Mouse (Mus musculus) heart, postnatal 14 days (tissue): ENCODE measurements around the gene Ndufv2. TPM values are rescaled to one million over a fixed set of nuclear protein-coding genes. Genes with fewer than 3 reads are reported as not detected.
"Not testable (repeated sequence)": the region's sequence is repeated elsewhere in the genome, so short reads cannot be mapped to it uniquely, and the experiment has no call there.

ENCODE experiments used
- DNase-seq, 2 experiments: peaks; one replicate each; pipeline ENCODE4 v3.0.0; 2021 to 2022
- intact Hi-C: fragments of 180-260 bp; cut with DNase I; formaldehyde crosslinking; loops from one replicate; pipeline ENCODE4 v1.15.1; 2025
- total RNA-seq, 2 experiments: library from RNA; stranded (reverse); gene quantifications; 2 replicates each; pipeline ENCODE4 v1.2.3; 2021

Ndufv2 gene
- total RNA-seq, 2 experiments from 2014 or later: 1,081 to 1,118 TPM

DNA sequence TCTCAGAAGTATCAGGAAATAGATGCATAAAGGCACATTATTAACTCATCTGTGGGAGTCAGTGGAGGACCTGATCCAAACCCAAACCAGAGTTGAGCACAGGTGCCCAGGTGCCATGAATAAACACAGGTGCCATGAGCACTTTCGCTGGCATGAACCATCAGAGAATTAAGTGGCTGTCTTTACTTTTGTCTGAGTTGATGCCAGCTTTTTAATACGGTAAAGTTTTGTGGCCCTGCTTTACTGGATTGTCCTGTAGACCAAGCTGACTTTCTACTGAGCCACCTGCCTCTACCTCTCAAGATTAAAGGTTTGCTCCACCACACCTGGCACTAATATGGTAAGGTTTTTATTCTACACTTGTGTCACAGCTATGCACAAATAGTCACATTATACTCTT, 9.3 kb downstream of the Ndufv2 start:
- DNase-seq: no peak
- intact Hi-C loops: no loop called here

GRCm38 (mm10) chr17:66091392-66091791, 10.0 kb downstream of the Ndufv2 start:
- DNase-seq: no peak
- intact Hi-C loops: no loop called here

GRCm38 (mm10) chr17:66090251-66090650, 11.1 kb downstream of the Ndufv2 start:
- DNase-seq: no peak
- intact Hi-C loops: no loop called here

DNA sequence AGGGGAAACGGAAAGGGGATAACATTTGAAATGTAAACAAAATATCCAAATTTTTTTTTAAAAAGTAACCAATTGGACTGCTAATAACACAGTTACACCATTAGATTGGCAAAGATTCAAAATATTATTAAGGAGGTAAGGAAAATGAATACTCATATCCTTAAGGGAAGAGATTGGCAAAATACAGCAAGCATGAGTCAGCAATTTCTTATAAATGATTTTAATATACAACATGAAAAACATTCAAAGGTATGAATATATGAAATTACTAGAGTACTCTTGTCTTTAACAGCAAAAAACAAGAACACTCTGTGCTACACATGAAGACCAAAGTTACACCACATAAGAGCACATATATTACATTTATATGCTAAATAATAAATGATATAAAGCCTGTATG, 16.3 kb downstream of the Ndufv2 start:
- intact Hi-C loops: no loop called here
- DNase-seq: no peak

GRCm38 (mm10) chr17:66084486-66084885, 16.9 kb downstream of the Ndufv2 start:
- DNase-seq: no peak
- intact Hi-C loops: no loop called here

GRCm38 (mm10) chr17:66077437-66077850, 23.9 kb downstream of the Ndufv2 start:
- DNase-seq: no peak
- intact Hi-C loops: loop anchor here (2.0 to 10.0 kb wide), 2 partner anchors 23 to 123 kb away; partner anchors contain the start of genes Ndufv2 and Twsg1

GRCm38 (mm10) chr17:66076934-66077333, 24.4 kb downstream of the Ndufv2 start, which contains the start of gene Ankrd12:
Ankrd12 (minus strand) TSS chr17:66077089.
- intact Hi-C loops: loop anchor here (2.0 to 10.0 kb wide), 2 partner anchors 24 to 122 kb away; partner anchors contain the start of genes Ndufv2 and Twsg1
- peak; percentile 97 for DNase-seq

- intact Hi-C loops: loop anchor here (2.0 to 10.0 kb wide), 2 partner anchors 24 to 122 kb away; partner anchors contain the start of genes Ndufv2 and Twsg1
Measured at GRCm38 (mm10) chr17:66076174-66076927, 25.0 kb downstream of the Ndufv2 start.

DNA sequence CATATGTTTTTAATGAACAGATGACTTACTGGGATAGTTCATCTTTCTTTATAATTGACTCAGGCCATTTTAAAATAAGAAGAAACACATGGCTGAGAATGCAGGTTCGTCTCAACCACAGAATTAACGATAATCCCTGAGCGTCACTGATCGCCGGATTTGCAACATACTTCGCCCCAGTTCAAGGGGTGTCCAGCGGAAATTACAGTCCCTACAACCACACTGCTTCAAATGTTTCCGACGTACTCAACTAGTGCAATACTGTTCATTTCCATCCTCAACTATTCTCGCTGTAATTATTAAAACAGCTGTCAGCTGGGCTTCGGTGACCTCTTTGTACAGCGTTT, 25.6 kb downstream of the Ndufv2 start:
- intact Hi-C loops: loop anchor here (2.0 to 10.0 kb wide), 2 partner anchors 25 to 121 kb away; partner anchors contain the start of genes Ndufv2 and Twsg1
- DNase-seq: no peak

More at GRCm38 (mm10) chr17:66076174-66076927, 25.0 kb downstream of the Ndufv2 start:
- DNase-seq: peak; percentile 50 to 62

DNA sequence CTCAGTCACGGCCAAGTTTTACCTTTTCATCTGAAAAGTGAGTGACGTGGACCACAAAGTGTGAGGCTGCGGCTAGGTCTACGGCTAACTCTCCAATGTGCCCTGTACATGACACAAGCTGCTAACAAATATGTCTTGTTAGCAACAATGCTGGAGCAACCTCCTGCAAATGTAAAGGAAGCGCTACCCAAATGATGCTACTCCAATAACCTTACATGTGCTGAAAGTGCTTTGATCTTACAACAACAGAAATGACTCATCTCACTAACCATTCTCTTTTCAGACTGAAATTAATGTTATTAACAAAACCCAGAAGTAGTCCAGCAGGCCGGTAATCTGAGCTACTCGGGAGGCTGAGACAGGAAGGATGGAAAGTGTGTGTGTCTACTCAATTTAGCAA, 27.4 kb downstream of the Ndufv2 start:
- no peak for DNase-seq
- intact Hi-C loops: loop anchor here (10.0 kb wide), 1 partner anchor 119 kb away; the partner anchor contains the start of gene Twsg1

GRCm38 (mm10) chr17:66069036-66069435, 32.3 kb downstream of the Ndufv2 start:
- intact Hi-C loops, DNase-seq: not testable (repeated sequence)

- intact Hi-C loops: no loop called here
- no peak for DNase-seq
Measured at GRCm38 (mm10) chr17:66065115-66065514, 36.2 kb downstream of the Ndufv2 start.

DNA sequence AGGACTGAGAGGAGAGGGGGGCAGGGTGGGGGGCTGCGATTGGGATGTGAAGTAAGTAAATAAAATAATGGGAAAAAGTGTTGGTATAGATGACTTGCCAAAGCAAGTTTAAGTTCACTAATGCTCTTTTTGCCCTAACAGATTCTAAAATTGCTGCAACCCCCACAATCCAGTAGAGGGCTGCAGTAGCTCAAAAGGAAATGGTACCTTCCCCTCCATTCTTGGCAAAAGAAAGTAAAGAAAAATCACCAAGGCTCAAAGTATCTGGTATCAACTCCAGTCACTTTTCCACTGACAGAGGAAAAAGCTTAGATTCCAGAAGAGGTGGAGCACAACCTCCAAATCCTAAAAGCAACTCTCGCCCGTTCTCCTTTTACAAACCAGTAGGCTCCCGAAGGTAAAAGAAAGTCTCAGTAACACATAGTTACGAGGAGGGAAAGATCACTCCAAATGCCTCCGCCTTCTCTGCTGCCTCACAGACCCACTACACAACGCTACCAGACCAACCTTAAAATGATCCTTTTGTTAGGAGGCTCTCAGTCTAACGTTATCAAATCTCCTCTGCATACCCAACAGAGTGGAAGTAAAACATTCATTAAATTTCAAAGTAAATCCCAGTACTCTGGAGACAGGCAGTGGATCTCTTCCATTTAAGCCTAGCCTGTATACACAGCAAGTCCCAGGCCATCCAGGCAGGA, 40.0 kb downstream of the Ndufv2 start:
- no peak for DNase-seq

GRCm38 (mm10) chr17:66058160-66058559, 43.2 kb downstream of the Ndufv2 start:
- intact Hi-C loops: no loop called here
- no peak for DNase-seq

More for the DNA sequence above, 40.0 kb downstream of the Ndufv2 start:
- intact Hi-C loops: loop anchor here (5.0 kb wide), 1 partner anchor 46 kb away; no protein-coding TSS in a partner anchor

DNA sequence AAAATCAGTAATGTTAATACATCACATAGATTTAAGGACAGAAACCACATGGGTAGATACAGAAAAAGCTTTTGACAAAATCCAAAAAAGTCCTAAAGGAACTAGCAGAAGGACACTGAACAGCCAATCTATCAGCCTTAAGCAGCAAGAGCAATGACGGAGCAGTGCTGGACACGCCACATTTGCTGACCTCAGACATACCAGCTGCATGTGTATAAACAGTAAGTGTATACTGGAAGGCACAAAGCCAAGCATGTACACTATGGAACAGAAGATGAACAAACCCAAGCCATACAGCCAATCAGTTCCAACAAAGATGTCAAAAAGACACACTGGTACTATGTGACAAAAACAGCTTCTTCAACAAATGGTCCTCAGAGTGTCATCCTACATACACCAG, 44.2 kb downstream of the Ndufv2 start:
- intact Hi-C loops: no loop called here
- no peak for DNase-seq

DNA sequence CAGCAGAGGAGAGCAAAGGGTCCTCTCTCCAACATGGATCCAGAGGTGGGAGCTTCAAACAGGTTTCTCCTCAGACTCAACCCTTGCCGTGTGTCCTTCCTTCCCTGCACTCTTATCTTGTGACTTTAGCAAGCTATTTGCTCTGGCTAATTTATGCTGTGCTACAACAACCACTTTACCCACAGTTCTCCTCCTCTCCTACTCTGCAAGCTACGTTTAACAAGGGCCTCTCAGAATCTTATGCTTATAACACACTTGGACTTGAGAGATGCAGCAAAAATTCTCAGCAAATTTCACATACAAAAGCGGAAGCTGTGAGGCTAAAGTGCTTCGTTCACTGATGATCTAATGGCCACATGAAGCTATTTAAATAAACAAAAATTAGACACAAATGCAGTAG, 48.0 kb downstream of the Ndufv2 start:
- intact Hi-C loops: no loop called here
- no peak for DNase-seq

GRCm38 (mm10) chr17:66048795-66049194, 52.6 kb downstream of the Ndufv2 start:
- intact Hi-C loops: no loop called here
- DNase-seq: no peak

DNA sequence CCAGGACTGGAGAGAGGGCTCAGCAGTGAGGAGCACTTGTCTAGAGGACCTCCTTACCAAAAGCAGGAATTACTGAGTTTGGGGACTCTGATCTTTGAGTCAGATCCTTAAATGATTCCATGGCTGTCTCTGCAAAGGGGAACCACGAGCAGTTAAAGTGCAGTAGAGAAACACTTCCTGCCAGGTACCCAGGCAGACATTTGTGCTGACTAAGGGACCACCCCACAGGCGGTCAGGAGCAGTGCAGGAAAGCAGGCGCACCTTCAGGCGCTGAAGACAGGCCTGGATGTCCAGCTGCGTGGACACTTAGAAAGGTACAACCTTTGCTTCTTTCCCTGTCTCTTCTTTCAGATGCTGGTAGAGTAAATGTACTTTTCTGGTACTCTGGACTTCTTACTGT, 53.2 kb downstream of the Ndufv2 start:
- DNase-seq: no peak
- intact Hi-C loops: no loop called here

- intact Hi-C loops, DNase-seq: not testable (repeated sequence)
Measured at GRCm38 (mm10) chr17:66043679-66044078, 57.7 kb downstream of the Ndufv2 start.

GRCm38 (mm10) chr17:66041020-66041419, 60.3 kb downstream of the Ndufv2 start:
- no peak for DNase-seq
- intact Hi-C loops: no loop called here

DNA sequence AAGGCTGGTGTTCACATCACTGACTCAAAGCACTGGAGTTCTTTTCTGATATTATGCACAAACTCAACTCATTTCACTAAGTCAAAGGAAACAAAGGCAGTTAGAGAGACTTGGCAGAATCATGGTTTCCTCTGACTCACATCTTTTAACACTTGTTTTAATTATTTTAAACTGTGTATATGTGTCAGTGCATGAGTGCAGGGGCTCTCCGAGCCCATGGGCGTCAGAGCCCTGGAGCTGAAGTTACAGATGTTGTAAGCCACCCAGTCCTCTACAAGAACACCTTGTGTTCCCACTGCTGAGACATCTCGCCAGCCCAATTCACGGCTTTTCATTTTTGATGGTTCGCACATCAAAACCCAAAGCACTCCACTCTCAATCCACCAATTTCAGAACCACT, 68.1 kb downstream of the Ndufv2 start:
- intact Hi-C loops: no loop called here

More for the DNA sequence above, 68.1 kb downstream of the Ndufv2 start:
- DNase-seq: no peak
